Mouse (Mus musculus): Measurements from ENCODE around the gene Plekha5. TPM values are rescaled to one million over a fixed set of nuclear protein-coding genes. Genes with fewer than 3 reads are reported as not detected.

The Plekha5 gene
- total and polyA plus RNA-seq, 2 experiments from 2014 or later, result 29.3 to 37.8 TPM

DNA sequence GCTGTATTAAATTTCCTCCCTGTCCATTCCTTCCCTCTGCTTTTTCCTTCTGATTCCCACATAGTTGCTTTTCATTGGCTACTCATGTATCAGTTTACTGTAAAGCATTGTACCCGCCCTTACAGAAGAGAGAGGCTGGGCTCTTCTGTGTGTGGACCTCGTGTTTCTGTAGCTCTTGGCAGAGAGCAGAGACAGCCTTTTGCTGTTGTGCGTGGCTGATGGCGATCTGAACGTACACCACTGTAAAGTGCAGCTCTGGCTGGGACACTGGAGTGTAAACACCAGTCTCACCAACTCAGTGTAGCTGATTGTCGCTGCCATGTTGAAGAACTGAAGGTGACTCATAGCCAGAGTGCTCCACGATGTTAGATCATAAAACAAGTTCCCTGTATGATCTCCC, 54.2 kb downstream of the Plekha5 start:
- H3K27ac ChIP-seq, result peak overlapping the region; percentile 51; the same call in 1 of the 2 replicates
- no peak for ATAC-seq

DNA sequence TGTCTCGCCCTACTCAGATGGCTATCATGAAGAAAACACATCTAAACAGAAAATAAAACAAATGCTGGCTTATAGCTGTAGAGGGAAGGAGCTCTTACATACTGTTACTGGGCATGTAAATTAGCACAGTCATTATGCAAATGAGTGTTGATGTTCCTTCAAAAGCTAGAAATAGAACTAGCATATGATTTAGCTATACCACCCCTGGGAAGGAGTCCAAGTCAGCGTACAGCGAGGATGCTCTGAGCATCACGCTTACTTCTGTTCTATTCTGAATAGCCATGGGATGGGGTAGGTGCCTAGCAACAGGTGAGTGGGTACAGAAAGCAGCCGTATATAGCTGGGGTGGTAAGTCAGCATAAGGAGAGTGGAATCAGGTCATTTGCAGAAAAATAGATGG, 55.1 kb downstream of the Plekha5 start:
- no peak for TF ChIP-seq CTCF (IDR thresholded peaks at IDR 0.05; ENCODE audit: low read depth)
- no peaks in the 10 kb centered on the region for H3K36me3 ChIP-seq (ENCODE audit: insufficient read depth, low read length)
- no peak overlapping the region for H3K4me2 ChIP-seq (ENCODE audit: low read depth, low read length)
- DNase-seq (ENCODE audit: low spot score), result no peak
- ATAC-seq, result no peak
- no peak overlapping the region for H3K9ac ChIP-seq (replicated peaks; ENCODE audit: low read length)
- no peaks in the 10 kb centered on the region for H3K9me3 ChIP-seq (ENCODE audit: low read length)
- no peaks in the 10 kb centered on the region for H3K27me3 ChIP-seq (ENCODE audit: insufficient read depth, low read length)
- peaks cover 8% of the 10 kb centered on the region for H3K4me1 ChIP-seq (ENCODE audit: insufficient read depth, low read length)
- peak overlapping the region; percentile 51; the same call in 1 of the 2 replicates for H3K27ac ChIP-seq
- 47% methylated on average over 5 of the region's 5 CpGs for WGBS
- H3K4me3 ChIP-seq (ENCODE audit: low read length), result no peak overlapping the region

More for the DNA sequence above, 54.2 kb downstream of the Plekha5 start:
- no peak for TF ChIP-seq CTCF (IDR thresholded peaks at IDR 0.05; ENCODE audit: low read depth)
- Histone ChIP-seq H3K27me3 (ENCODE audit: insufficient read depth, low read length) (no peaks in the 10 kb centered on the region), H3K36me3 (ENCODE audit: insufficient read depth, low read length) (no peaks in the 10 kb centered on the region), H3K4me1 (ENCODE audit: insufficient read depth, low read length) (peaks cover 6% of the 10 kb centered on the region), H3K4me3 (ENCODE audit: low read length) (no peak overlapping the region), H3K4me2 (ENCODE audit: low read depth, low read length) (no peak overlapping the region), H3K9me3 (ENCODE audit: low read length) (no peaks in the 10 kb centered on the region), H3K9ac (replicated peaks; ENCODE audit: low read length) (no peak overlapping the region)
- peak; percentile 15 for DNase-seq (ENCODE audit: low spot score)
- WGBS, result 51% methylated on average over 7 of the region's 7 CpGs

DNA sequence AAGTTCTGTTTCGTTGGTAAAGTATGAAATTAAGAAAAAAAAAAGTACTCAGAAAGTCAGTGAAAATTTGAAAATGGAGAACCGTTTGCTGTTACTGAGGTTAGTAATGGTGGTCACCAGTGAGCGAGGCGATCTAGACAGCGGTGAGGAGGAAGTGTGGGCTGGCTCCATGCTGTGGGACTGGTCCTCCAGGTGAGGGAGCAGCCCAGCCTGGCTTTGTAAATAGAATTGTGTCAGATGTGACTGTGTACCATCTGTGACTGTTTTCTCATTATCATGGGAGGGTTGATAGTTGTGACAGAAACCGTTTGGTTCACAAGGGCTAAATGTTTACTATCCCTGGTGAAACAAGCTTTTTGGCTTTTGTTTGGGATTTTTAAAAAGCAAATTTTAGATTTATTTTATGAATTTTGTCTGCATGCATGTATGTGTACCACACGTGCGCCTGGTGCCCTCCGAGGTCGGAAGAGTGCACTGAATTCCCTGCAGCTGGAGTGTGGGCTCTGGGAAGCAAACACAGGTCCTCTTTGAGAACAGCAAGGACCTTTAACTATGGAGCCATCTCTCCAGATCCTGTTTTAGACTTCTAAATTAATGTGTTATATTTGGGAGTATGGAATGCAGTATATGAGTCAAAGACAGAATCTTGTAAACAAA, 56.7 kb downstream of the Plekha5 start:
- no peaks in the 10 kb centered on the region for H3K36me3 ChIP-seq (ENCODE audit: insufficient read depth, low read length)
- H3K4me2 ChIP-seq (ENCODE audit: low read depth, low read length), result no peak overlapping the region
- no peak overlapping the region for H3K4me3 ChIP-seq (ENCODE audit: low read length)
- DNase-seq (ENCODE audit: low spot score), result no peak
- TF ChIP-seq CTCF (IDR thresholded peaks at IDR 0.05; ENCODE audit: low read depth), result no peak
- H3K9ac ChIP-seq (replicated peaks; ENCODE audit: low read length), result no peak overlapping the region
- H3K9me3 ChIP-seq (ENCODE audit: low read length), result no peaks in the 10 kb centered on the region
- WGBS, result 78% methylated on average over 10 of the region's 10 CpGs
- no peak for ATAC-seq
- no peaks in the 10 kb centered on the region for H3K27me3 ChIP-seq (ENCODE audit: insufficient read depth, low read length)
- H3K27ac ChIP-seq, result 0 out of 2 replicates have a peak overlapping the region, but pooled peaks have one; percentile 1
- H3K4me1 ChIP-seq (ENCODE audit: insufficient read depth, low read length), result peaks cover 10% of the 10 kb centered on the region

DNA sequence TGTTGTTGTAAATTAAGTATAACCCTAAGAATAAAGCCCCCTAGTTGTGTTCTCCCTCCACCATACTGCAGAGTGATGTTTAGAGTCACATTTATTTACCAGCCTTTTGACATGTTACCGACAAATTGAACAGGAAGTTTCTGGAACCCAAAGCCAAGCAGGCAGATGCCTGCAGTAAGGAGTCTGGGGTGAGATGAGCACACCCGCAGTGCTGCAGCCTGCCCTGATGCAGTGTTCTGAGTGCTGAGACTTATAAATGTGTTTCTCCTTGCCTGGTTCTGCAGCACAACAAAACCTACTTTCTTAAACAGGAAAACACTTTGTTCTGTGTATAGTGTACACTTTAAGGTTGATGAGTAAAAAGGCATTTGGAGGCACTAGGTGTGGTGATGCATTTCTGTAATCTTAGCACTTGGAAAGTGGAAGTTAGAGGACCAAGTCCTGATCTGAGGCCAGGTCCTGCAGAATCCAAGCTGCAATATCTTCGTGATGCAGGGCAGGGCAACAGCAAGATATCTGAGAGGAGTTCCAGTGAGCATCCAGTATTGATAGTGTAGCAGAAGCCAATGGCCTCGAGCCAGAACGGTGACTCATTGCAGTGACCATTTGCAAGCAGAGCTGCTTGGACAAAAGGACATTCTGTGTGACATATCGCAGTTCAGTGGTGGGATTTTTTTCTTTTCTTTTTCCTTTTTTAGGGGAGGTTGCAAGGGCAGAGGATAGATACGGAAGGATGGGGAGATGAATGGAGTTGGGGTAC, 58.0 kb downstream of the Plekha5 start:
- Histone ChIP-seq H3K4me1 (ENCODE audit: insufficient read depth, low read length) (peaks cover 10% of the 10 kb centered on the region), H3K36me3 (ENCODE audit: insufficient read depth, low read length) (no peaks in the 10 kb centered on the region), H3K27me3 (ENCODE audit: insufficient read depth, low read length) (no peaks in the 10 kb centered on the region), H3K9ac (replicated peaks; ENCODE audit: low read length) (no peak overlapping the region), H3K9me3 (ENCODE audit: low read length) (no peaks in the 10 kb centered on the region), H3K4me2 (ENCODE audit: low read depth, low read length) (no peak overlapping the region), H3K4me3 (ENCODE audit: low read length) (no peak overlapping the region), H3K27ac (peak overlapping the region; percentile 73)
- TF ChIP-seq CTCF (IDR thresholded peaks at IDR 0.05; ENCODE audit: low read depth), result no peak
- ATAC-seq, result peak; percentile 74
- peak; percentile 81 for DNase-seq (ENCODE audit: low spot score)
- WGBS, result 40% methylated on average over 7 of the region's 7 CpGs

DNA sequence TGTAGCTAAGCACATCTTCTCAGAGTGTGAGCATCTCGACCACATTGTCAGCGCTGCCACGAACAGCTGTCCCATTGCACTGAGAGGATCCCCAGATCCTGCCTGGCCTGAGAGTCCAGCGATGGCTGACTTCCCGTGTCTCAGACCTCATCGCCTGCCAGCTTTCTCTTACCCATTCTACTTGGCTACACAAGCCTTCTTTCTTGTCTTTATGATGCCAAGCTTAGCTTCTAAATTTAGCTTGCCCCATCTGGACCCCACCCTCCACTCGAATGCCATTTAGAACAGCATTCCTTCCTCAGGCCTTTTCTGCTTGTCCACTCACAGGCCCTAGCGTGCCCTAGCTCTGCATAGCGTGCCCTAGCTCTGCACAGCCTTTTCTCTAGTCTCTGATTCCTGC, 60.3 kb downstream of the Plekha5 start:
- peak; percentile 71 for DNase-seq (ENCODE audit: low spot score)

DNA sequence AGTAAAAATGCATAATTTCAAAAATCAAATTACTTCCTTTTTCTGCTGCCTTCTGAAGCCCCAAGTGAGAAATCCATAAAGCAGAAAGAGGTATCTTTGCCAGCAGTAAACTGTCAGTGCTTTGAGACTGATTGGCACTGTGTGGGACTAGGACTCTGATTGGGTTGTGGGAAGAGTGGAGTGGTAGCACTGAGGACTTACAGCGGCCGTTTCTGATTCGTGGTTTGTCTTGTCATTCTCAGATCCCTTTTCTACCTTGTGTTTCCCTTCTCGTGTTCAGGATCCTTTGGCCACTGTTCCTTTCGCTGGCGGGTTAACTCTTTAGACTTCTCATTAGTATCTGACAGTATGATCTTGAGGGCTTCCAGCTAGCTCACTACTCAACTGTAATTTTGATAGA, 61.8 kb downstream of the Plekha5 start:
- peaks cover 7% of the 10 kb centered on the region for H3K4me1 ChIP-seq (ENCODE audit: insufficient read depth, low read length)
- H3K4me3 ChIP-seq (ENCODE audit: low read length), result no peak overlapping the region
- no peaks in the 10 kb centered on the region for H3K9me3 ChIP-seq (ENCODE audit: low read length)
- ATAC-seq (no peak), DNase-seq (ENCODE audit: low spot score) (no peak)
- no peak overlapping the region for H3K27ac ChIP-seq
- WGBS, result 83% methylated on average over 6 of the region's 6 CpGs
- H3K4me2 ChIP-seq (ENCODE audit: low read depth, low read length), result no peak overlapping the region
- H3K27me3 ChIP-seq (ENCODE audit: insufficient read depth, low read length), result no peaks in the 10 kb centered on the region
- H3K36me3 ChIP-seq (ENCODE audit: insufficient read depth, low read length), result no peaks in the 10 kb centered on the region
- H3K9ac ChIP-seq (replicated peaks; ENCODE audit: low read length), result no peak overlapping the region
- no peak for TF ChIP-seq CTCF (IDR thresholded peaks at IDR 0.05; ENCODE audit: low read depth)

More for the DNA sequence above, 60.3 kb downstream of the Plekha5 start:
- Histone ChIP-seq H3K27ac (peak overlapping the region; percentile 52; the same call in 1 of the 2 replicates), H3K9me3 (ENCODE audit: low read length) (no peaks in the 10 kb centered on the region), H3K4me2 (ENCODE audit: low read depth, low read length) (no peak overlapping the region), H3K36me3 (ENCODE audit: insufficient read depth, low read length) (no peaks in the 10 kb centered on the region), H3K4me1 (ENCODE audit: insufficient read depth, low read length) (peaks cover 6% of the 10 kb centered on the region), H3K9ac (replicated peaks; ENCODE audit: low read length) (no peak overlapping the region), H3K4me3 (ENCODE audit: low read length) (no peak overlapping the region), H3K27me3 (ENCODE audit: insufficient read depth, low read length) (no peaks in the 10 kb centered on the region)
- peak; percentile 73 for ATAC-seq
- no peak for TF ChIP-seq CTCF (IDR thresholded peaks at IDR 0.05; ENCODE audit: low read depth)
- WGBS, result 44% methylated on average over 9 of the region's 9 CpGs

Data from hindbrain, postnatal 0 days (tissue).